Mouse (Mus musculus) E14TG2a.4 (cell line): ENCODE data around the gene Cfap45.
A peak's percentile ranks its signal among the peaks of the same experiment; 100 is the strongest.

Experiments
- H3K27me3 ChIP-seq: 2 replicates; pipeline ENCODE4 v1.6.1; 2014; ENCODE audit warnings: low read length, control low read depth; ENCODE audit not compliant: insufficient read depth
- H3K36me3 ChIP-seq: 2 replicates; pipeline ENCODE4 v1.6.1; 2014; ENCODE audit warnings: low read length, control low read depth; ENCODE audit not compliant: insufficient read depth
- H3K4me1 ChIP-seq: replicated peaks from 2 replicates; pipeline ENCODE4 v1.6.1; 2014; ENCODE audit warnings: low read depth, low read length, control low read depth
- H3K4me3 ChIP-seq: replicated peaks from 2 replicates; pipeline ENCODE4 v1.5.1; 2014; ENCODE audit warnings: mild to moderate bottlenecking, low read length
- H3K9me3 ChIP-seq: 2 replicates; pipeline ENCODE4 v1.6.1; 2014; ENCODE audit warnings: low read length, control low read depth
- CTCF ChIP-seq: conservative IDR thresholded peaks from 2 replicates; pipeline ENCODE4 v1.5.1; 2014; ENCODE audit warnings: low read length
- NANOG ChIP-seq: IDR thresholded peaks from 2 replicates; pipeline ENCODE4 v1.6.1; 2014; ENCODE audit warnings: borderline replicate concordance, low read length, mixed read lengths
- POU5F1 ChIP-seq: IDR thresholded peaks from 2 replicates; pipeline ENCODE4 v1.6.1; 2014; ENCODE audit warnings: low read length, borderline replicate concordance

The Cfap45 gene

DNA sequence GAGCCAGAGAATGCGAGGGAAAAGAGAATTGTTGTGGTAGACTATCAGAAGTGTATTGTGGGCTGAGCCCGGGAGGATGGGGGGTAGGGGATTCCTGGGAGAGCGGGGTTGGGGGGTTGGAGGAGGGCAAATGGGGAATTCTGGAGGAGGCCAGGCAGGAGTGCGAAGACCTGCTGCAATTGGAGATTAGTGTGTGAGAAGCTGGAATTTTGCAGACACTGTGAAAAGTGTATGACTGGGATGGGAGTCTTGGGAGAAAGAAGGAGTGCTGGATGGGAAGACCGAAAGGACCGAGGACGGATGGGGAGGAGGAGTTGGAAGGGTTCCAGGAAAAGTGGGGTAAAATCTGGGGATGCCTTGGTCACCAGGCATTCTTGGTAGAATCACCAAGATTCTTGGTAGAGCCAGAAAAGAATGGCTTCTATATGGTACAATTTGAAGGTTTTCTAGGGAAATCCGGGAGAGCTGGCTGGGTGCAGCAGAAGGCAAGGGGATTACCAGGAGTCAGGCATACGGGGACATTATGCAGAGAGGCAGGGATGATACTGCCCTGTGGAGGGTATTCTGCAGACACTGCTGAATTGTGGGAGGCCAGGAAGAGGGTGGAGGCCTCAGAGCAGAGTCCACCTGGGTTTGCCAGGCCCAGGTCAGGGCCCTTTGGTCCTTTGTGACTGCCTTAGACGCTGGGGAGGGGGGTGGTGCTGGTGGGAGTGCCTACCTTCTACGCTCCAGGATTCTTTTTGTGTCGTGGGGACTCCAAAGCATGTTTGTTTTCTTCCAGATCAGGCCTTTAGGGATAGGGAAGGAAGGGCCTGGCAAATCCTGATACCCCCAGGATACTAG is 37.9 kb upstream of the Cfap45 start:
- H3K4me1 ChIP-seq: peaks cover 49% of the 10 kb centered on the region
- TF ChIP-seq NANOG: no peak
- TF ChIP-seq CTCF: no peak
- no peak for TF ChIP-seq POU5F1
- H3K36me3 ChIP-seq: peaks cover 29% of the 10 kb centered on the region
- peaks cover 30% of the 10 kb centered on the region for H3K27me3 ChIP-seq
- peak overlapping the region; percentile 83 for H3K4me3 ChIP-seq
- no peaks in the 10 kb centered on the region for H3K9me3 ChIP-seq

DNA sequence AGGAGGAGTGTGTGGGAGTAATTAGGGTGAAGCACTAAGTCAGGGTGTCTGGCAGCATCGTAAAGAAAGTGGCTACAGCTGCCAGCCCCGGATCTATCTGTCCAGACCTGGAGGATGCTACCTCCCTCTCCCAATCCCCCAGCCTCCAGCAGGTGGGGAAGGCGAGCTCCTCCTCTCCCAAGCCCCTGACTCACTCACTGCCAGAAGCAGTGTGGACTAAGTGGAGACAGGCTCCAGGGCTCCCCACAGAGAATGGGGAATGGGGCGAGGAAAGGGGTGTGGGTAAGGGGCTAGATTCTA is 37.3 kb upstream of the Cfap45 start:
- Histone ChIP-seq H3K27me3 (peaks cover 25% of the 10 kb centered on the region), H3K4me3 (peak overlapping the region; percentile 83)
- no peak for TF ChIP-seq NANOG

DNA sequence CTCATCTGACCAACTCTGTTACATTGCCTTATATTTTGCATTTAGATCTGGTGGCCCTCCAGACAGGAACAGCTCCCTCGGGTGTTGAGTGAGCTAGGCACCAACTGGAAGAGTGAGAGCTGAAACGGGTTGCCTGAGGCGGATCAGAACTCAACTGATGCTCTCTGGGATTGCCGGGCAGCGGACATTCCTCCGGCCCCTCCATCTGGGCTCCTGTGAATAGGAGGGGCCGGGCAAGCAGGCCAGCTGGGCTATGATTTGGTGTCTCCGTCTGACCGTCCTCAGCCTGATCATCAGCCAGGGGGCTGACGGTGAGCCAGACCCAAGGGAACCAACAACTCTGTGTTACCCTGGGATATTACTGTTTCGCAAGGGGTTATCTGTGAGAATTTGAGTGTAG is 36.4 kb upstream of the Cfap45 start:
- Histone ChIP-seq H3K9me3 (no peaks in the 10 kb centered on the region), H3K4me1 (peaks cover 49% of the 10 kb centered on the region), H3K27me3 (peaks cover 19% of the 10 kb centered on the region), H3K36me3 (peaks cover 34% of the 10 kb centered on the region), H3K4me3 (no peak overlapping the region)
- no peak for TF ChIP-seq POU5F1
- no peak for TF ChIP-seq NANOG
- TF ChIP-seq CTCF: no peak

More for the DNA sequence above, 37.3 kb upstream of the Cfap45 start:
- Histone ChIP-seq H3K36me3 (peaks cover 34% of the 10 kb centered on the region), H3K9me3 (no peaks in the 10 kb centered on the region), H3K4me1 (peaks cover 49% of the 10 kb centered on the region)

DNA sequence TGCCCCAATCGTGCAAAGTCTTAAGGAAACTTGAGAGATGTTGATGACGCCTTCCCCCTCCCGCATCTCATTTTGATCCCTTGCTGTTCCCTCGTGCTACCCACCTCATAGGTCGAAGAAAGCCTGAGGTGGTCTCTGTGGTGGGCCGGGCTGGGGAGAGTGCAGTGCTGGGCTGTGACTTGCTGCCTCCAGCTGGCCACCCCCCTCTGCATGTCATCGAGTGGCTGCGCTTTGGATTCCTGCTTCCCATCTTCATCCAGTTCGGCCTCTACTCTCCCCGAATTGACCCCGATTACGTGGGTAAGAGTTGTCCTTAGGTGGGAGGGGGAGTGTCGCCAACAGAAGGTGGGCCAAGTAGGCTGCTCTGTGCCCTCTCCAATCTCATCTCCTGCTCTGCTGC is 35.9 kb upstream of the Cfap45 start:
- Histone ChIP-seq H3K9me3 (no peaks in the 10 kb centered on the region), H3K4me3 (no peak overlapping the region), H3K36me3 (peaks cover 34% of the 10 kb centered on the region), H3K27me3 (peaks cover 15% of the 10 kb centered on the region), H3K4me1 (peaks cover 53% of the 10 kb centered on the region)
- TF ChIP-seq POU5F1 (no peak), NANOG (no peak), CTCF (no peak)

DNA sequence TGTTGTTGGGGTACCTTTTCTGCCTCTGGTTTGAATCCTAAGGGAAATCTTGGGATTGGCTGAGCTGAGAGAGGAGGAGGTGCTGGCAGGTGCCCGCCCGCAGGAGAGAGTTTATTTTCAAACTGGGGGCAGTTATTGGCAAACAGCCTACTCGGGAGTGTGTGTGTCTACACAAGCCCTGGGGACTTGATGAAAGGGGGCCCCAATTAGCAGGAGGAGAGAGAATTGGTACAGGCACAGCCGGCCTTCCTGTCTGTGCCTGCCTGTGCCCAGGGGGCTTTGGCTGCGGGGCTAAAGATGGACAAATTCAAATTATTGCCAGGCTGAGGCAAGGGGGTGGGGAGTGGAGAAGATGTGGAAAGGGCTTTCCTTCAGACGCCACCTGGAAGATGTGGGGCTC is 34.8 kb upstream of the Cfap45 start:
- peaks cover 34% of the 10 kb centered on the region for H3K36me3 ChIP-seq
- TF ChIP-seq CTCF (no peak), POU5F1 (no peak), NANOG (no peak)

DNA sequence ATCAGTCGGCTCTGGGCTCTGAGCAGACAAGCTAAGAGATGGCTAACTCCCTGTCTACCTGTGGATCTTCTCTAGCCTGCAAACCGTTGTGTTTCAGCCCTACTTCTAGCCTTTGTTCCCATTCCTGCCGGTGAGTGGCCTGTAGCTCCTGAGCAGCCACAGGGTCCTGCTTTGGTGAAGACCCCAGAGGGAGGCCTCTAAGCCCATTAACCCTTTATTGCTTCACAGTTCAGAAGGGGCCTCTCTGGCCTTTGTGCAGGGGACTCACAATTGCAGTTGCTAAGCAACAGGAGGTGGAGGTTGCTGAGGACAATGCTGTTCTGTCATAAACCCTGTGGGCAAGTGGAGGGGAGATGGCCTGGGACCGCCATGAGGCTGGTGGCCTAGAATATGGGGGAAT is 34.4 kb upstream of the Cfap45 start:
- peaks cover 36% of the 10 kb centered on the region for H3K36me3 ChIP-seq
- H3K4me3 ChIP-seq: no peak overlapping the region
- peaks cover 50% of the 10 kb centered on the region for H3K4me1 ChIP-seq
- TF ChIP-seq CTCF (no peak), NANOG (no peak)
- peaks cover 8% of the 10 kb centered on the region for H3K27me3 ChIP-seq
- no peaks in the 10 kb centered on the region for H3K9me3 ChIP-seq

More for the DNA sequence above, 34.8 kb upstream of the Cfap45 start:
- Histone ChIP-seq H3K4me3 (no peak overlapping the region), H3K9me3 (no peaks in the 10 kb centered on the region), H3K27me3 (peaks cover 9% of the 10 kb centered on the region), H3K4me1 (peaks cover 54% of the 10 kb centered on the region)

DNA sequence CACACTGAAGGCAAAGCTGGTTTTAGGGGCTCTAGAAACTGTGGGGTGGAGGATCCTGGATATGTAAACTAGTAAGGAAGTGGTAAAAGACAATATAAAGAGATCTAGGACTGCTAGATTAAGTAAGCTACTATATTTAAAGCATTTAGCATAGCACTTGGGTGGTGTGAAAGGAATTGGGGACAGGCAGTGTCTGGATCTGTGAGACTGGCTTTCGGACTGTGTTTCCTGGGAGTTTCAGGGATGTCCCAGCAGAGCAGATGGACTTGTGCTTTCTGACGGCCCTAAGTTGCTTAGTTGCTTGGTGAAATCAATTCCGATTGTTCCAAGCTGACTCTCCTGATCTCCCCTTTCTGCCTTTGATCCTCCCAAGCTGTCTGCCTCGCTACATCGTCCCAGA is 34.0 kb upstream of the Cfap45 start:
- peaks cover 8% of the 10 kb centered on the region for H3K27me3 ChIP-seq
- peaks cover 49% of the 10 kb centered on the region for H3K4me1 ChIP-seq
- peaks cover 40% of the 10 kb centered on the region for H3K36me3 ChIP-seq
- no peak for TF ChIP-seq CTCF
- no peak for TF ChIP-seq POU5F1
- no peak for TF ChIP-seq NANOG
- no peak overlapping the region for H3K4me3 ChIP-seq
- no peaks in the 10 kb centered on the region for H3K9me3 ChIP-seq

DNA sequence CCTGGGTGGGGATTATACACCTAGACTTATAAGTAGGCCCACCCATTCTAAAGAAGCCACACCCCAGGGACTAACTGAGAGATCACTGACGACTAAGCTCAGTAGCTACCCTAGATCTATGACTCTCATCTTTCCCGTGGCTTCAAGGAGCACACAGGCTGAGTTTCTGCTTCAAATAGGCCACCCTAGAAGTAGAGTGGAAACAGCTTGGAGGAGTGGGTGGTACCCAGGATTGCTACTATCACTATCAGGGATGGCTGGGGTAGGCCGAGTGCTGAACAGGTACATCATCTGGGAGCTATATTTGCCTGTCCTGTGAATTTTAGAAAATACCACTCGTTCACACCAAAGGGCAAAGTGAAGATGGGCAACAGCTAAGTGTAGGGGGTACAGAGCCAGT is 32.7 kb upstream of the Cfap45 start:
- Histone ChIP-seq H3K9me3 (no peaks in the 10 kb centered on the region), H3K36me3 (peaks cover 51% of the 10 kb centered on the region), H3K4me1 (peaks cover 49% of the 10 kb centered on the region), H3K27me3 (peaks cover 8% of the 10 kb centered on the region), H3K4me3 (no peak overlapping the region)
- TF ChIP-seq NANOG (no peak), POU5F1 (no peak), CTCF (no peak)

DNA sequence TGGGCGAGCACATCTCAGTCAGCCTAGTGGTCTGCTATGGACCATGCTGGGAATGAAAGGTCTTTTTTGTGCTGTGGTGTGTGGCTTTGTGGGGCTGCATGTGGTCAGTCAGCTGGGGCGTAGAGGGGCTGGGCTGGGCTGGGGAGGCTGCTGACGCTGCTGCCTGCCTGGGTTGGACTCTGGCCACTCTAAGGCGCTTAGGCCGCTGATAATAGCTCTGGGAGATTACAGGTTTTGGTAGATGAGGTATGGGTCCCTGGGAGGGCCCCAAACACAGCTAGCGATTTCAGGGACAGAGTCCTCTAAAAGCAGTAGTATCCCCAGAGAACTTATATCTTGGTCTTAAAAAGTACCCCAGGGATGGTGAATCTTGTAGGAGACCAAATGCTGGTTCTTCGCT is 31.8 kb upstream of the Cfap45 start:
- Histone ChIP-seq H3K9me3 (no peaks in the 10 kb centered on the region), H3K27me3 (0 out of 2 replicates have a peak, but pooled peaks cover 4% of the 10 kb centered on the region), H3K4me1 (peaks cover 49% of the 10 kb centered on the region), H3K36me3 (peaks cover 61% of the 10 kb centered on the region), H3K4me3 (no peak overlapping the region)
- TF ChIP-seq POU5F1 (no peak), NANOG (no peak), CTCF (no peak)
